Mouse (Mus musculus): Measurements from ENCODE around the gene Zfp704. TPM values are rescaled to one million over a fixed set of nuclear protein-coding genes. Genes with fewer than 3 reads are reported as not detected.

Zfp704 gene
- polyA plus RNA-seq, 1 experiment: 5.9 TPM

DNA sequence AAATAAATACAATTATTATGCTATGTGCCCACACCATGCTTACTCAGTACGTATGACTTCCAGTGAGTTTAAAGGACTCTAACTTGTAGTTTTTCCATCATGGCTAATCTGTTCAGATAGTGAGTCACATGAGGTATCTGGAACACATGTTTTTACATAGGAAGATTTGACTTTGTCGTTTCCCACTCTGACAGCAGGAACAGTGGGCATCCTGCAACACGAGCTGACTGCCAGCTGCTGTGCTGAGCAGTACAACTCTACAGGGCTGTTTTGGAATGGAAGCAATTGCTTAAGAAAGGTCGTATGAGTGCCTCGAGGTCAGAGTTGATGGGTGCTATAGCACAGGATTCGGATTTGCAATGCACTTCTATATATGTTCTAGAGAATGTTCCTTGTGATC, 169.4 kb downstream of the Zfp704 start:
- TF ChIP-seq GATA1 (IDR thresholded peaks at IDR 0.05; ENCODE audit: borderline replicate concordance, low read length) (no peak), FLI1 (IDR thresholded peaks at IDR 0.05; ENCODE audit: low read length) (no peak)
- peaks cover 61% of the 10 kb centered on the region for H3K4me1 ChIP-seq
- no peak overlapping the region for H3K4me3 ChIP-seq (replicated peaks)
- peaks cover 9% of the 10 kb centered on the region for H3K27me3 ChIP-seq (replicated peaks)
- H3K9me3 ChIP-seq: no peaks in the 10 kb centered on the region
- H3K36me3 ChIP-seq (replicated peaks; ENCODE audit: low read length): peaks cover 57% of the 10 kb centered on the region

DNA sequence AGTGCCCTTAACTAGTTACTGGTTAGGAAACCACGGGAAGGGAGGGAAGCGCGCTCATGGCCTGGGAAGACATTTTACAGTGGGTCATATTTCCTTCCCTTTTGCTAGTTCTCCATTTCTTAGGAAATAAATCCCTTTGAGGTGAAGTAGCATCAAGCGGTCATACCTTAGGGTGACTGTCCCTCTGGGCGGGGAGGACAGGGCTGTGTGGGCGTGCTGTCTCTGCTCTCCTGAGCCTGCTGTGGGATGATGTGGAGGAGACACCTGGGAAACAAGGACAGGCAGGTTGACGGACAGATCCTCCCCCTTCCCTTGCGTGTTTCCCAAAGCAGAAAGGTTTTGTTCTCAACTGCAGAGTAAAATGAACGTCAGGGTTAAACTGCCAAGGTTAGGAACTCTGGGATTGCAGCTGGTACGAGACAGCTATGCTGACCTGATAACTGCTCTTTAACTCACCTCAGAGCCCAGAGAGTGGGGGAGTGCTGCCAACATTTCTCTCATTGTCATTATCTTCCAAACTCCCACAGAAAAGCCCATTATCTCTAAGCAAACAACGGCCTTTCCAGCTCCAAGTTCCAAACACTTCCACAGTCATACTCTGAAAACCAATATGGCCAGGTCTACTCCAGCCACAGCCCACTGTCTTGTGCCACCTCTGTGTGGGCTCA, 170.1 kb downstream of the Zfp704 start:
- Histone ChIP-seq H3K9me3 (no peaks in the 10 kb centered on the region), H3K4me3 (replicated peaks) (no peak overlapping the region), H3K4me1 (peaks cover 65% of the 10 kb centered on the region), H3K36me3 (replicated peaks; ENCODE audit: low read length) (peaks cover 57% of the 10 kb centered on the region), H3K27me3 (replicated peaks) (peaks cover 10% of the 10 kb centered on the region)
- TF ChIP-seq GATA1 (IDR thresholded peaks at IDR 0.05; ENCODE audit: borderline replicate concordance, low read length) (no peak), FLI1 (IDR thresholded peaks at IDR 0.05; ENCODE audit: low read length) (no peak)

DNA sequence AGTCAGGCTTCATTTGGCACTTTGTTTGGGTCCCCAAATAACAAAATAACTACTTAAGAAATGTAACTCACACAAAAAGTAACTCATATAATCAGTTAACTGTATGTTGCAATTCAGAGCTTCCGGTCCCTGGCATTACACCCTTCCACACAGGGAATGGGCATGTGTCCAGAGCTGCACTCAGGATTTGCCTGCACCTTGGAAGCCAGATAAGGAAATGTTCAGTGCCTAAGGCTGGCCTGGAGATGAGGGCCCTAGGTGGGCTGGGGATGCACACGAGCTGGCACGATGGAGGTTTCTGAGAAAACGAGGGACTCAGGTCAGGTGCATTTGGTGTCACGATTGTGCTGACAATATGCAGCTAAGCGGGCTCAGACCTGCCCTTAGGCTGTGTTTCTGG, 173.6 kb downstream of the Zfp704 start:
- TF ChIP-seq GATA1 (IDR thresholded peaks at IDR 0.05; ENCODE audit: borderline replicate concordance, low read length): no peak
- no peak for TF ChIP-seq FLI1 (IDR thresholded peaks at IDR 0.05; ENCODE audit: low read length)
- H3K36me3 ChIP-seq (replicated peaks; ENCODE audit: low read length): peaks cover 46% of the 10 kb centered on the region
- no peak overlapping the region for H3K4me3 ChIP-seq (replicated peaks)
- H3K9me3 ChIP-seq: no peaks in the 10 kb centered on the region
- peaks cover 62% of the 10 kb centered on the region for H3K4me1 ChIP-seq
- H3K27me3 ChIP-seq (replicated peaks): peaks cover 15% of the 10 kb centered on the region

DNA sequence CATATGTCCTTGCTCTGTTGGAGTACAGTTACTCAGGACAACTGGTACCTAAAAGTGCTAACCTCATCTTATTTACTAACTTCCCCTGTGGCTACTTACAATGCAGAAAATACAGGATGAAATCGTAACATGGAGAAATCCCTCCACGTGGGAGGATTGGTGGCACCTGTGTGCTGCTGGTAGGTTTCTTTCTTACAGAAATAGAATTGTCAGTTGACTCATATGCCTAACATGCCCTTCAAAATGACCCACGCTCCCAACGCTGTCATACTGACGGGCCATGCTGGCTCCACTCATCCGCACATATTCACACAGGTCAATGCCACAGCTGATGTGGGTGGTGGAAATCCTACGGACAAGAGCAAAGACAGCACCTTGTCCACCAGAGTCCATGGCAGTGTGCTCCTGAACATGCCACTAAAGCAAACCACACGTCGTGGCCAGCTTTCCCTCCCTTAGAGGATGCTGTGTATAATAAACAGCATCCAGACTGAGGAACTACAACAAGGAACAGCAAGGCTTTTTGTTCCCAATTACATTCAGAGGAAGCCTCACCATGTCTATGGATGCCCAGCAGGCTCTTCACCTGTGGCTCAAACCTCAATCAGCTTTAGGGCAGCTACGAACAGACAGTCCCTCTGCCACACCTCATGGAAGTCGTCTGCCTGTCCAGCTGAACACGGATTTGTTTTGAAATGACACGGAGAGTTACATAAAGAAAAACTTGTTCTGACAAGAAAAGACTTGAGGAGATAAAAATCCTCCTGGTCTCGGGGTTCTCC, 175.3 kb downstream of the Zfp704 start:
- Histone ChIP-seq H3K9me3 (no peaks in the 10 kb centered on the region), H3K4me1 (peaks cover 51% of the 10 kb centered on the region), H3K27me3 (replicated peaks) (peaks cover 26% of the 10 kb centered on the region), H3K36me3 (replicated peaks; ENCODE audit: low read length) (peaks cover 43% of the 10 kb centered on the region), H3K4me3 (replicated peaks) (no peak overlapping the region)
- TF ChIP-seq FLI1 (IDR thresholded peaks at IDR 0.05; ENCODE audit: low read length): no peak
- no peak for TF ChIP-seq GATA1 (IDR thresholded peaks at IDR 0.05; ENCODE audit: borderline replicate concordance, low read length)

DNA sequence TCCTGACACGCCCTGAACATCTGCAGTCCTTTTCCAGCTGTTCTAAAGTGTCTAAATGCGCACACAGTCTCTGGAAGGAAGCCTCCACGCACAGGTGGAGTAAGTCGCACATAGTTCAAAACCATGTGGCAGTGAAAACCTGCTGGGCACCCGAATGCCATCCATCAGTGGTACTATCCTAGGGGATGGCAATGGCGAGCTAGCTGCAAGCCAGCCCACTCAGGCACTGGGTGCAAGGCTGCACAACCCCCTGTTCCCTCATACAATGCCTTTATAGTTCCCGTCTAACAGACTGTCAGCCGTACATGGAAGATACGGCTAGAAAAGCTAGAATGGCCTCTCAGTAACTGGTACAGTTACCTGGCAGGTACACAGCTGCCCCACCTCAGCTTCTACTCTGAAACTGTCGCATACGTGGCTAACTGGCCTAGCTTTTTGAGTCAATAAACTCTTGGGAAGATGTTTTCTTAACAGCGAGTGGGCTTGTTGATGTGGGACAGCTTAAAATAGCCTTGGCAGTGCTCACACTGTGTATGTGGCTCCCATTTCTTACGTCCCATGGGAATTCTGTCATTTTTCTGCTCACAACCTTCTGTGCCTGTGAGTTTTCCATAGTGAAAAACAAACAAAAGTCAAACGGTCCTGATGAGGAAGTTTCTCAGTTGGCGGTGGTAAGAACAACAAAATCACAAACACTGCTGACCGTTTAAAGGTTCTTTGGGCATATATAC, 176.9 kb downstream of the Zfp704 start:
- TF ChIP-seq GATA1 (IDR thresholded peaks at IDR 0.05; ENCODE audit: borderline replicate concordance, low read length) (no peak), FLI1 (IDR thresholded peaks at IDR 0.05; ENCODE audit: low read length) (no peak)
- peaks cover 28% of the 10 kb centered on the region for H3K27me3 ChIP-seq (replicated peaks)

DNA sequence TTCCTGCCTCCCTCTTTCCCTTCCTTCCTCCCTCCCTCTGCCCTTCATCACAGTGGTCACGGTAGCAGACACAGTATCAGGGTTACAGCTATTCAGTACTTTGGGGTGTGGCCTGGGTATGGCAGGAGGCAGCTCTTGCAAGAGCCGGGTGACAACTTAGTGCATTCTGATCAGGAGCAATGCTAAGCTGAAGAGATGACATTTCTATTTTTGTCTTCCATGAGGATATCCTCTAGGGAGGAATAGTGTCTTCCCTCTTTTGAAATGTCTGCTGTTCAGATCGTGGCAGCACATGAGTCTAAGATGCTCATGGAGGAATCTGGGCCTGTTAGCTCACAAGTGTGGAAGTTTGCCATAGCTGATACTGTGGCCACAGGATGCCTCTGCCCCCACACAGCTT, 177.7 kb downstream of the Zfp704 start:
- TF ChIP-seq GATA1 (IDR thresholded peaks at IDR 0.05; ENCODE audit: borderline replicate concordance, low read length) (no peak), FLI1 (IDR thresholded peaks at IDR 0.05; ENCODE audit: low read length) (no peak)
- H3K4me1 ChIP-seq: peaks cover 55% of the 10 kb centered on the region
- H3K36me3 ChIP-seq (replicated peaks; ENCODE audit: low read length): peaks cover 20% of the 10 kb centered on the region
- no peak overlapping the region for H3K4me3 ChIP-seq (replicated peaks)
- no peaks in the 10 kb centered on the region for H3K9me3 ChIP-seq
- peaks cover 25% of the 10 kb centered on the region for H3K27me3 ChIP-seq (replicated peaks)

More for the DNA sequence above, 176.9 kb downstream of the Zfp704 start:
- H3K36me3 ChIP-seq (replicated peaks; ENCODE audit: low read length): peaks cover 27% of the 10 kb centered on the region
- no peak overlapping the region for H3K4me3 ChIP-seq (replicated peaks)
- peaks cover 50% of the 10 kb centered on the region for H3K4me1 ChIP-seq
- H3K9me3 ChIP-seq: no peaks in the 10 kb centered on the region

DNA sequence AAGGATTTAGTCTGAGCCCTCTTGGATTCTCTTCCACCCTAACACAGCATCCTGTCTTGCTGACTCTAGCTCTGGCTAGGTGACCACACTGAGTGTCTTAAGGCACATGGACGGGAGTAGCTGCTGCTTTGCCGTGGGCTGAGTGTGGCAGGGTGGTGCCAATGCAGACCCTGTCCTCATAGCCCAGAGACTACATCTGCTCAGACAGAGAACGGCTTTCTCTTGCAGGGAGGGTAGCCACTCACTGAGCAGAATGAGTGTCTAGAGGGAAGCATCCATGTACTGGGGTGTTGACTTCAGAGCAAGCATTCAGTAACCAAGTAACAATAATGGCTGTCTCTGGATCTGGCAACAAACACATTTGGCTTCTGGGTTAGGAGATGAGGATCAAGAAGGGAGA, 179.9 kb downstream of the Zfp704 start:
- H3K4me3 ChIP-seq (replicated peaks): no peak overlapping the region
- no peaks in the 10 kb centered on the region for H3K9me3 ChIP-seq
- TF ChIP-seq FLI1 (IDR thresholded peaks at IDR 0.05; ENCODE audit: low read length) (no peak), GATA1 (IDR thresholded peaks at IDR 0.05; ENCODE audit: borderline replicate concordance, low read length) (no peak)
- H3K36me3 ChIP-seq (replicated peaks; ENCODE audit: low read length): peaks cover 3% of the 10 kb centered on the region
- H3K4me1 ChIP-seq: peaks cover 48% of the 10 kb centered on the region
- peaks cover 19% of the 10 kb centered on the region for H3K27me3 ChIP-seq (replicated peaks)

DNA sequence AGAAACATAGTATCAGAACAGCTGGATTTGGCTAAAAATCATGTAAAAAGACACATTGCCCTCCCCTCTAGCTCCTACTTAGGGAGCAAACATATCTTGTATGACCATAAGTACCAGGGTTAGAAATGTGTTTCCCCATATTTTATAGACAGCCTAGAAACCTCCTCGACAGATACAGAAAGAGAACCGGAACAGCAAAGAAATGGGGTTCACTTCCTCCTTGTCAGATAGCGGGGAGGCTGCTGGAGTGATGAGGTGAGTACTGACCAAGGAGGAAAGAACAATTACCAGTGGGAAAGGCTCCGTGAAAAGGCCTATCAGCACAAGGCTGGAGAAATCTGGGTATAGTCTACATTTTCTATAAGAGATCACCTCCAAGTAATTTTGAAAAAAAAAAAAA, 182.1 kb downstream of the Zfp704 start:
- TF ChIP-seq FLI1 (IDR thresholded peaks at IDR 0.05; ENCODE audit: low read length) (no peak), GATA1 (IDR thresholded peaks at IDR 0.05; ENCODE audit: borderline replicate concordance, low read length) (no peak)
- peaks cover 44% of the 10 kb centered on the region for H3K4me1 ChIP-seq
- H3K9me3 ChIP-seq: no peaks in the 10 kb centered on the region
- H3K36me3 ChIP-seq (replicated peaks; ENCODE audit: low read length): peaks cover 2% of the 10 kb centered on the region
- H3K4me3 ChIP-seq (replicated peaks): no peak overlapping the region
- H3K27me3 ChIP-seq (replicated peaks): peaks cover 17% of the 10 kb centered on the region

DNA sequence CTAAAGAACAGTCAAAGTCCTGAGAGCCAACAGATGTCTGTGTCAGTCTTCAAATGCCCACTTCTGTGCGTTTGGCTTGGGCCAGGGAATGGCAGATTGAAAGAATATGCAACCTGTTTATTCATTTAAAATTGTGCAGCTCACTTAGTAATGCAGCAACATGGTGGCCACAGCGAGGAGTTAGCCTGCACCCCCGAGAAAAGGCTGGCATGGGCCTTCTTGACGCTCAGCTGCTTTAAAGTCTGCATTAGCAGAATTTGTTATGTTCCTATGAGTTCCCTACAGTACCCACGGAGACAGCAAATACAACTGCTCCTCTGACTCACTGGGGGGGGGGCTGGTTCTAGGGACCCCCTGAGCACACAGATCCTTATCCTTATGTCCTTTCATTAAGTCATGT, 184.2 kb downstream of the Zfp704 start:
- Histone ChIP-seq H3K4me1 (peaks cover 32% of the 10 kb centered on the region), H3K4me3 (replicated peaks) (no peak overlapping the region), H3K9me3 (no peaks in the 10 kb centered on the region), H3K36me3 (replicated peaks; ENCODE audit: low read length) (no peaks in the 10 kb centered on the region), H3K27me3 (replicated peaks) (peaks cover 10% of the 10 kb centered on the region)
- TF ChIP-seq GATA1 (IDR thresholded peaks at IDR 0.05; ENCODE audit: borderline replicate concordance, low read length): no peak
- no peak for TF ChIP-seq FLI1 (IDR thresholded peaks at IDR 0.05; ENCODE audit: low read length)

All from megakaryocyte, embryonic 14.5 days (primary cell).